Mouse (Mus musculus): Measurements from ENCODE around the gene Usp5. TPM values are rescaled to one million over a fixed set of nuclear protein-coding genes. Genes with fewer than 3 reads are reported as not detected.
"Not testable (repeated sequence)": the region's sequence is repeated elsewhere in the genome, so short reads cannot be mapped to it uniquely, and the experiment has no call there.

Usp5 gene
- polyA plus RNA-seq, 1 experiment from 2014 or later: 94.1 TPM

DNA sequence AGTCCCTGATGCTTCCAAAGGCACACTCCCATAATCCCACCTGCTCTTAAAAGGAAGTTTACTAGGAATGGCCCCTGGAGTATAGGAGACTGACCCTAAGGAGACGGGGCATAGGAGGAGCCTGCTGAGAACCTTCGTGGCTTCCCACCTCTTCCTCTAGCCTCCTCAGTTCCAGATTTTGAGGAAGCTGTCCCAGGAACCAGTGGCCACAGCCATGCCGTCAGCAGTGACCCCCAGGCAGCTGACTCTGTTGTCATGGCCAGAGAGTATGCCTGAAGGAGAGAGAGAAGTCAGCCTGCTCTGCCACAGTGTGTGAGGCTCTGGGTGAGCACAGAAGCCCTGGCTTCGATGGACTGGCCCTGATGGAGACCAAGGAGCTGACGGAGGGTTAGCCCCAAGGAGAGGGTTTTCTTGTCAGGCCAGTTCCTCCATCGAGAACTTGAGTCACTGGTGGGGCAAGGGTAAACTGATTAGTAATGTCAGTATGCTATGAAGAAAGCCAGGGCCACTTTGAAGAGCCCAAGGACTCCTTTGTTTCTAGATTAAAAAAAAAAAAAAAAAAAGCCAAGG is 5.3 kb upstream of the Usp5 start:
- Histone ChIP-seq H3K4me3 (no peak overlapping the region), H3K27ac (no peak overlapping the region), H3K36me3 (peaks cover 46% of the 10 kb centered on the region), H3K9me3 (replicated peaks) (no peaks in the 10 kb centered on the region), H3K4me1 (peaks cover 31% of the 10 kb centered on the region), H3K27me3 (replicated peaks) (peaks cover 7% of the 10 kb centered on the region), H3K4me2 (no peak overlapping the region), H3K9ac (no peak overlapping the region)
- ATAC-seq: no peak
- 75% methylated on average over 6 of the region's 6 CpGs for WGBS (ENCODE audit: insufficient replicate concordance)

DNA sequence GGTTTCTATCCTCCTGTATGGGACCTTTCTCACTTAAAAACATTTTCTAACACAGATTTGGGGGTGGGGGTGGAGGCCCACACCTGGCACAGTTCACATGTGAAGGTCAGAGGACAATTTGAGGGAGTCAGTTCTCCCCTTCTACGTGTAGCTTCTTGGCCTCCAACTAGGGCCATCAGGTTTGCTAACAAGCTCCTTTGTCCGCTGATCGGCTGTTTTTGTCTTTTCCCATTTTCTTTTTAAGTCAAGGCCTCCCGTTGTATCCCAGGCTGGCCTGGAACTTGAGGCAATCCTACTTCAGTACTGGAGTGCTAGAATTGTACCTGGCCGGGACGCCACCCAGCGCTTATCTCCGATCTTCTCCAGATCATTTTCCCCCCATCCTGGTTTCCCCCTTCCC is 2.4 kb upstream of the Usp5 start:
- Histone ChIP-seq H3K4me1 (peaks cover 46% of the 10 kb centered on the region), H3K4me3 (peak overlapping the region; percentile 86), H3K9ac (peak overlapping the region; percentile 88), H3K27ac (no peak overlapping the region), H3K9me3 (replicated peaks) (no peaks in the 10 kb centered on the region), H3K27me3 (replicated peaks) (no peaks in the 10 kb centered on the region), H3K36me3 (peaks cover 56% of the 10 kb centered on the region), H3K4me2 (peak overlapping the region; percentile 83)
- WGBS (ENCODE audit: insufficient replicate concordance): 94% methylated on average over 8 of the region's 8 CpGs
- no peak for ATAC-seq

DNA sequence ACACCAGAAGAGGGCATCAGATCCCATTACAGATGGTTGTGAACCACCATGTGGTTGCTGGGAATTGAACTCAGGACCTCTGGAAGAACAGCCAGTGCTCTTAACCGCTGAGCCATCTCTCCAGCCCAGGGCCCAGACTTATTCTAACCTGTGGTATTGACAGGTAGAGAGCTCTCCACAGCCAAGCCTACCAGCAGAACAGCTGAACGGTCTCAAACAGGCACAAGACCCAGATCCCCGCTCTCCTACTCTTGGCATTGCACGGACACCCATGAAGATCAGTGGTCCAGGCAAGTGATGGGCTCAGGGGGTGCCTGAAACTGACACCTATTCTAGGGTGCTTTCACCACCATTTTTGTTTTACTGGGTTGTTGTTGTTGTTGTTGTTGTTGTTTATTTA is 1.9 kb upstream of the Usp5 start:
- H3K4me2 ChIP-seq: peak overlapping the region; percentile 83
- not testable (repeated sequence) for H3K27ac ChIP-seq; H3K9me3 ChIP-seq (replicated peaks); H3K27me3 ChIP-seq (replicated peaks); ATAC-seq
- H3K9ac ChIP-seq: peak overlapping the region; percentile 88
- peak overlapping the region; percentile 86 for H3K4me3 ChIP-seq
- peaks cover 61% of the 10 kb centered on the region for H3K36me3 ChIP-seq
- WGBS (ENCODE audit: insufficient replicate concordance): 89% methylated on average over 4 of the region's 4 CpGs
- peaks cover 42% of the 10 kb centered on the region for H3K4me1 ChIP-seq

DNA sequence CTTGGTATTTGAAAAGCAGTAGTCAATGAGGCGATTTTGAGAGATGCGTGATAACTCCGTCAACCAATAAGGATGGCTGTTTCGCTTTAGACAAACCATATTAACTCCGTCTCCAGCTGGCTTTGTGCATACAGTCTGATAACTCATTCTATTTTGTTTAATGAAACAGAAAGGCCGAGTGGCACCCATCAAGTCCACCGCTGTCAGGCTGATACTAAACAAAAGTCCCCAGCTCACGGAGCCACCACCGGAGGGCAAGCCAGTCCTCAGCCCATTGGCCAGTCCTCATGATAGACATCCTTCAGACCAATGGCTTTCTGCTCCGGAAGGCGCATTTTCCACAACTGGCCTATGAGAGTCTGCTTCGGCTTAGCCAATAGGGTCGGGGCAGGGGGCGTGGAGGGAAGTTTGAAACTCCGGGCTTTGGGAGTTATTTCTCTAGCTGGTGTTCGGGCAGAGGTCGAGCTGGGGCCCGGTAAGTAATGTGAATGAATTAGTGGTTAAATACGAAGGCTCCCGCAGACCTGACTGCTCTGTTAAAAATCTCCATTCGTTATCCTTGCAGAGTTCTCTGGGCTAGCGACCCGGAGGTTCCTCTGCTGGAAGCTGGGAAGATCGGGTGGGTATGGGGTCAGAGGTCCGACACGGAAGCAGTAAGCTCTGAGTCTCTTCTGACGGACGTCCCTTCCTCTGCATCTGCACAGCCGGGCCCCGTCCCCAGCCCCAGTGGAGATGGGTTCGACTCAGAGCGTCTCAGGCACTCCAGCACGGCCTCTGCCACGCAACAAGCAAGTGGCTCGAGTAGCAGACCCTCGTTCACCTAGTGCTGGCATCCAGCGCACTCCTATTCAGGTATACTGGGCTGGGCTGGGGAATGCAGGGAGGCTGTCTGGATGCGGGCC is 766 bp upstream of the Usp5 start:
- WGBS (ENCODE audit: insufficient replicate concordance): under 1% methylated on average over 38 of the region's 38 CpGs
- ATAC-seq: peak; percentile 78
- H3K9ac ChIP-seq: peak overlapping the region; percentile 88
- H3K27me3 ChIP-seq (replicated peaks): no peaks in the 10 kb centered on the region
- peaks cover 43% of the 10 kb centered on the region for H3K4me1 ChIP-seq
- H3K4me2 ChIP-seq: peak overlapping the region; percentile 83
- no peaks in the 10 kb centered on the region for H3K9me3 ChIP-seq (replicated peaks)
- peaks cover 65% of the 10 kb centered on the region for H3K36me3 ChIP-seq
- H3K4me3 ChIP-seq: peak overlapping the region; percentile 86
- H3K27ac ChIP-seq: peak overlapping the region; percentile 92

DNA sequence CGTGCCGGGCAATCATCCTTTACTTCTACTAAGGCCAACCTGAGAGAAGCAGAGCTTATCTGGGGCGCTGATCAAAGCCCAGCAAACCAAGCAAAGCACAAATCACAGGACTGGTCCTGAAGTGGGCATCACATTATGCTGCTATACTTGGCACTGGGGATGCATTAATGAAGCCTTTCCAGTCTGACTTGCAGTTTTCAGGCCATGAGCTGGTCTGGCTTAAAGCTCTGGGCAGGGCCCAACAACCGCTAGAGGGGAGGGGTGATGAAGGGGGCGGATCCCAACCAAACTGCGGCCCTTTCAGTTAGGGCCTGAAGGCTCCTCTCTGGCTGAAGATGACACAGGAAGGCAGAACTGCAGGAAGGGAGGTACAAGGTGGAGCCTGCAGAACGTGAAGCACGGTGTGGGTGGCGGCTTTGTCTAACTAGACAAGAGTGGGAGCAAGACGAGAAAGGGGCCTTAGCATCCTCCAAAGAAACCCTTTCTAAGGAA is 1.1 kb downstream of the Usp5 start:
- Histone ChIP-seq H3K9ac (peak overlapping the region; percentile 65), H3K27ac (peak overlapping the region; percentile 73), H3K36me3 (peaks cover 65% of the 10 kb centered on the region), H3K4me2 (peak overlapping the region; percentile 95), H3K4me3 (peak overlapping the region; percentile 86), H3K27me3 (replicated peaks) (no peaks in the 10 kb centered on the region), H3K9me3 (replicated peaks) (no peaks in the 10 kb centered on the region), H3K4me1 (peaks cover 42% of the 10 kb centered on the region)
- no peak for ATAC-seq
- WGBS (ENCODE audit: insufficient replicate concordance): 16% methylated on average over 10 of the region's 10 CpGs

DNA sequence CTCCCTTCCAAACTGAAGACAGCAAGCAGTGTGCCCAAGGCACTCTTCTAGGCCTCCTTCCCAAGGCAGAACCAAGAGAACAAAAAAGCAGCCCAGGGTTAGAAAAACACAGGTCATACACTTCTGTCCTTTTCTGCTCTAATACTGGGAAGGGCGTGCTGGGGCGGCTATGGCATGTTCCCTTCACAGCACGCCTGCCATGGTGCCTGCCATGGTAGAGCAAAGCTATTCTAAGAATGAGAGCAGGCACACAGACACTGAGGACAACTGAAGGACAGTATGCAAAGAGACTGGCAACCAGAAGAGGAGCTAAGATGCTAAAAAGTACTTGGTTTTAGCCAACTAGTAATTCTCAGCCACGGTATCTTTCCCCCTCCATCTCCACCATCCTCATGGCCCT is 7.2 kb downstream of the Usp5 start:
- Histone ChIP-seq H3K27ac (no peak overlapping the region), H3K4me2 (no peak overlapping the region), H3K9ac (no peak overlapping the region), H3K9me3 (replicated peaks) (no peaks in the 10 kb centered on the region), H3K4me1 (0 out of 2 replicates have a peak, but pooled peaks cover 4% of the 10 kb centered on the region), H3K36me3 (peaks cover 100% of the 10 kb centered on the region), H3K4me3 (no peak overlapping the region), H3K27me3 (replicated peaks) (no peaks in the 10 kb centered on the region)
- ATAC-seq: no peak
- 92% methylated on average over 4 of the region's 4 CpGs for WGBS (ENCODE audit: insufficient replicate concordance)

DNA sequence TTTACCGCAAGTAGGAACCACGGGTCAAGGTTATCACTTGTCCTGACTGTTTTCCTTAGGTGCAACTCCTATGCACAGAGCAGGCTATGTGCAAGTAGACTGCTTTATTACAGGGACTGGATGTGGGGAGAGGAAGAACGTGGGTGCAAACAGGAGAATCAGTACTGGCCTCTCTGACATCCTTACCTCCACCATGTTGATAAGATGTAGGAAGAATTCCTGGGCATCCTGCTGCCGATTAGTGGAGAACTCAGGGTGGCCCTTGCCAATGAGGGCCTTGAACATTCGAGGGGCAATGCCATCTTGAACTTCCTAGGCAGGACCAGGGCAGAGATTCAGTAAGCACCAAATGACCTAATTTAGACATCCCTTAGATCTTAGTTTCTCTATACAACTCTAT is 8.4 kb downstream of the Usp5 start:
- Histone ChIP-seq H3K27ac (no peak overlapping the region), H3K9me3 (replicated peaks) (no peaks in the 10 kb centered on the region), H3K9ac (no peak overlapping the region), H3K4me3 (no peak overlapping the region), H3K4me1 (0 out of 2 replicates have a peak, but pooled peaks cover under 1% of the 10 kb centered on the region), H3K36me3 (peaks cover 99% of the 10 kb centered on the region), H3K27me3 (replicated peaks) (no peaks in the 10 kb centered on the region), H3K4me2 (no peak overlapping the region)
- ATAC-seq: no peak
- WGBS (ENCODE audit: insufficient replicate concordance): 72% methylated on average over 5 of the region's 5 CpGs

DNA sequence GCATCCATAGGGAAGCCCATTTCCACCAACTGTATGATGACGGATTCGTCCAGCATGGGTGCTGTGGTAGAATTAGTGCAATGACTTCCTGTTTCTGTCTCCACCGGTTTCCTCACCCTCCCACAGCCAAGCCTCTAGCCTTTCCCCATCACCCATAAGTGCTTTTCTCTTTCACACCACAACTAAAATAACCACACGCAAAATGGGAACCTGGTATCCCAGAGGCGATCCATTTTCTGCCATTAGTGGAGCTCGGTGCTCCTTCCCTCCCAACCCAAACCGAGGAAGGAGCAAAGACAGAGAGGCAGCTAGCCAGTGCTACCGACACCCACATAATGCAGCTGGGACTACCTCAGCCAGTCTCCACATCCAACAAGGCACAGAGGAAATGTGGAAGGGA is 11.3 kb downstream of the Usp5 start:
- H3K9me3 ChIP-seq (replicated peaks): no peaks in the 10 kb centered on the region
- no peak overlapping the region for H3K9ac ChIP-seq
- peaks cover 80% of the 10 kb centered on the region for H3K36me3 ChIP-seq
- no peaks in the 10 kb centered on the region for H3K27me3 ChIP-seq (replicated peaks)
- H3K27ac ChIP-seq: no peak overlapping the region
- H3K4me3 ChIP-seq: no peak overlapping the region
- ATAC-seq: no peak
- peaks cover 18% of the 10 kb centered on the region for H3K4me1 ChIP-seq
- no peak overlapping the region for H3K4me2 ChIP-seq
- WGBS (ENCODE audit: insufficient replicate concordance): 64% methylated on average over 8 of the region's 8 CpGs

DNA sequence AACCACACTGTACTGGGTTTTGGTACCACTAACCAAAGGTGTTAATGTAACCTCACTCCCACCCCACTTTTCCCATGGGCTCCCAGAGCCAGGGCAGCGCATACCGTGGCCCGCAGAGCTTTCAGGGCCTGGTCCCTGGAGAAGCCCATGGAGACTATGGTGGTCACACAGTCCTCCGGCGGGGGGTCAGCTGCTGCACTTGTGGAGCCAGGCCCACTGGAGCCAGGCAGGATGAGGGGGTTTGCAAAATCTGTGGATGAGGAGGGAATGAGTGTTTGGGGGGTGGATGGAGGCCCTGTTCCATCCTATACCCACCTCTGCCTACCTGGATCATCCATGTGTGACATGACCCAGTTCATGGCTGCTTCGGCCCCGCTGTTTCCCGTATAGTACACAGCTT is 11.7 kb downstream of the Usp5 start:
- H3K9me3 ChIP-seq (replicated peaks): no peaks in the 10 kb centered on the region
- H3K9ac ChIP-seq: no peak overlapping the region
- no peaks in the 10 kb centered on the region for H3K27me3 ChIP-seq (replicated peaks)
- no peak overlapping the region for H3K27ac ChIP-seq
- H3K4me1 ChIP-seq: peaks cover 22% of the 10 kb centered on the region
- peaks cover 80% of the 10 kb centered on the region for H3K36me3 ChIP-seq
- 94% methylated on average over 8 of the region's 8 CpGs for WGBS (ENCODE audit: insufficient replicate concordance)
- ATAC-seq: no peak
- no peak overlapping the region for H3K4me3 ChIP-seq
- H3K4me2 ChIP-seq: no peak overlapping the region

DNA sequence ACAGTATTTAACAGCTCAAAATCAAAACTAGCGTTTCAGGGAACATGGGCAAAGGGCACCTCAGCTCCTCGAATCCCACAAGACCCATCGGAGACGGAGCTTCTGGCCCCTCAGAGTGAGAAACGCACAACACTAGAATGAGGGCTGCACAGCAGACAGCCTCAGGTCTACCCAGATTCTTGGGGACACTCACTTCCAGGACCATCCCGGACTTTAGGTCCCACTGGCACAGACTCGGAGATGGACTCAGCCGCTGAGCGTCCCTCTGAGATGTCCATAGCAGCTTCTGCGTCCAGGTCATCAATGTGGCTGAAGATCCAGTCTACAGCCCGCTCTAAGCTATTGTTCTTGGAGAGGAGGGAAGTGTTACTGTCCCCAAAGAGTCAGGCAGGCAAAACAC is 12.2 kb downstream of the Usp5 start:
- Histone ChIP-seq H3K27ac (no peak overlapping the region), H3K36me3 (peaks cover 80% of the 10 kb centered on the region), H3K4me1 (peaks cover 27% of the 10 kb centered on the region), H3K4me3 (no peak overlapping the region), H3K9ac (no peak overlapping the region), H3K4me2 (no peak overlapping the region), H3K9me3 (replicated peaks) (no peaks in the 10 kb centered on the region), H3K27me3 (replicated peaks) (no peaks in the 10 kb centered on the region)
- ATAC-seq: no peak
- 93% methylated on average over 11 of the region's 11 CpGs for WGBS (ENCODE audit: insufficient replicate concordance)

DNA sequence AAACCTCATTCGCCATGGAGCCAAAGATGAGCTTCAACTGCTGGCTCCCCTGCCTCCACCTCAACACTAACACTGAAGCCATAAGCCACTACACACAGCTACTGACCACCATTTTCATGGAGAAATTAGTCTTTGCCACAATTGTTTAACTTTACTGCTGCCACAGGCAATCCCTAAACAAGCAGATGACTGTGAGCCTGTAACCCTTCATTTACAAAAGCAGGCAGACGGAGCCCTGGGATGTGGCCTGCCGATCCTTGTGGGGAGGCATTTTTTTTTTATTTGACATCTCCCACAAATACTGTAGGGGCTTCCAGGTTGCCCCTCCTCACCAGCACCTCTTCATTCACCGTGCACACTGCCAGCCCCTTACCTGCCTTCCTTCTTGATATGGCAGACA is 12.7 kb downstream of the Usp5 start:
- Histone ChIP-seq H3K4me1 (peaks cover 32% of the 10 kb centered on the region), H3K9me3 (replicated peaks) (no peaks in the 10 kb centered on the region), H3K4me3 (no peak overlapping the region), H3K36me3 (peaks cover 80% of the 10 kb centered on the region), H3K27ac (no peak overlapping the region), H3K27me3 (replicated peaks) (no peaks in the 10 kb centered on the region), H3K4me2 (no peak overlapping the region), H3K9ac (no peak overlapping the region)
- no peak for ATAC-seq
- 78% methylated on average over 4 of the region's 4 CpGs for WGBS (ENCODE audit: insufficient replicate concordance)

Data from liver, embryonic 12.5 days (tissue).